ENCODE assay signal across 37 mouse cellular contexts in genomic region chr2:28653351-28653750, GRCm38 (mm10). TPM values are rescaled to one million over a fixed set of nuclear protein-coding genes. Genes with fewer than 3 reads are reported as not detected.
A peak's percentile ranks its signal among the peaks of the same experiment; 100 is the strongest.
DNase-seq lines count a peak whose midpoint lies in the region; ATAC-seq lines count a peak whose summit lies in the region.
"Had no signal": no experiment of that assay in that cellular context is flagged by ENCODE, and none has a peak within 500 bp of the region (broad histone marks: within the 10 kb centered on the region; RNA-seq: fewer than 3 reads in every experiment).

No protein-coding gene starts in this region.

- ATAC-seq in frontal cortex, adult (ENCODE audit: low TSS enrichment) = peak; percentile 97
- ATAC-seq in neural tube, embryonic 15.5 days (ENCODE audit: low FRiP score) = no peak
- ATAC-seq: forebrain, embryonic 15.5 days; hindbrain, postnatal 0 days; Patski had no signal

- H3K4me1 ChIP-seq in neural tube, embryonic 15.5 days = no peaks in the 10 kb centered on the region
- H3K4me1 ChIP-seq: embryonic facial prominence, embryonic 10.5 days; embryonic facial prominence, embryonic 13.5 days; forebrain, embryonic 12.5 days; forebrain, embryonic 15.5 days; heart, embryonic 10.5 days; heart, embryonic 13.5 days had no signal

- no peak for DNase-seq in frontal cortex, postnatal 14 days (ENCODE audit: low spot score in 2 of 2)
- DNase-seq in left cerebral cortex, postnatal 25 days (ENCODE audit: low spot score in 2 of 2) = peak; percentile 20 to 82
- DNase-seq in left cerebral cortex, postnatal 4 days = no peak
- DNase-seq in right cerebral cortex, adult 2 months (ENCODE audit: low spot score in 2 of 2) = peak; percentile 46 to 68
- no peak for DNase-seq in right cerebral cortex, postnatal 4 days
- peak; percentile 42 to 70 for DNase-seq in right cerebral cortex, postnatal 36 days (ENCODE audit: low spot score in 2 of 2)
- DNase-seq: adrenal gland, postnatal 10 days; adrenal gland, postnatal 36 days; B cell, adult 2 months; cerebellum, adult 11 months; cerebellum, adult 2 months; cerebellum, adult 9-11 months; cerebellum, postnatal 25 days; embryo, embryonic 11 days; gastrocnemius, postnatal 10 days; gastrocnemius, postnatal 36 days; heart, adult 2 months; heart, postnatal 14 days; heart, postnatal 4 days had no signal

- no peak overlapping the region for H3K9ac ChIP-seq in neural tube, embryonic 15.5 days (replicated peaks)
- H3K9ac ChIP-seq: embryonic facial prominence, embryonic 13.5 days; forebrain, embryonic 12.5 days; forebrain, embryonic 15.5 days; heart, embryonic 13.5 days; hindbrain, embryonic 14.5 days had no signal

- H3K4me3 ChIP-seq in neural tube, embryonic 15.5 days (replicated peaks) = no peak overlapping the region
- H3K4me3 ChIP-seq: embryonic facial prominence, embryonic 10.5 days; embryonic facial prominence, embryonic 13.5 days; erythroblast, embryonic 14.5 days; forebrain, embryonic 12.5 days; forebrain, embryonic 15.5 days; heart, adult 2 months; heart, embryonic 10.5 days; heart, embryonic 13.5 days had no signal

- H3K36me3 ChIP-seq in neural tube, embryonic 15.5 days = peaks cover 30% of the 10 kb centered on the region

- H3K4me2 ChIP-seq in neural tube, embryonic 15.5 days = no peak overlapping the region
- H3K4me2 ChIP-seq: embryonic facial prominence, embryonic 13.5 days; forebrain, embryonic 12.5 days; forebrain, embryonic 15.5 days; heart, embryonic 13.5 days; hindbrain, embryonic 14.5 days had no signal

- no peaks in the 10 kb centered on the region for H3K27me3 ChIP-seq in neural tube, embryonic 15.5 days (replicated peaks)
- H3K27me3 ChIP-seq: CH12.LX; embryonic facial prominence, embryonic 13.5 days; forebrain, embryonic 12.5 days; forebrain, embryonic 15.5 days; heart, embryonic 13.5 days; Patski had no signal

- no peaks in the 10 kb centered on the region for H3K9me3 ChIP-seq in neural tube, embryonic 15.5 days (replicated peaks)
- H3K9me3 ChIP-seq: embryonic facial prominence, embryonic 10.5 days; embryonic facial prominence, embryonic 13.5 days; forebrain, embryonic 12.5 days; forebrain, embryonic 15.5 days; G1E; heart, embryonic 10.5 days; heart, embryonic 13.5 days had no signal

- 96% methylated on average over 7 of the region's 7 CpGs for WGBS in neural tube, embryonic 15.5 days

- H3K27ac ChIP-seq in neural tube, embryonic 15.5 days (replicated peaks) = no peak overlapping the region
- H3K27ac ChIP-seq: embryonic facial prominence, embryonic 10.5 days; embryonic facial prominence, embryonic 13.5 days; forebrain, embryonic 12.5 days; forebrain, embryonic 15.5 days; heart, adult 2 months; heart, embryonic 10.5 days; heart, embryonic 13.5 days; hindbrain, embryonic 14.5 days; hindbrain, postnatal 0 days had no signal

- intact Hi-C loops in left cerebral cortex, postnatal 25 days (cut with DNase I) = no loop called here
- intact Hi-C loops in left cerebral cortex, postnatal 4 days (cut with DNase I) = no loop called here

RNA-seq across cellular contexts. Expression of gene Tsc1, which starts 12.3 kb away (rescaled TPM):
- total RNA-seq in left cerebral cortex, postnatal 25 days (2021) = 10 to 100 TPM; 49.3 to 56.4 TPM
- 10 to 100 TPM; 56.9 to 58.6 TPM for total RNA-seq in left cerebral cortex, postnatal 4 days (2021)
- 29.8 and 33.3 TPM in 2 replicates for polyA plus RNA-seq in neural tube, embryonic 15.5 days (2015; fragmentation: Nextera tagmentation; extraction: Ambion mirVana)

RNA-seq across cellular contexts. Expression of gene Gfi1b, which starts 31.6 kb away (rescaled TPM):
- total RNA-seq in left cerebral cortex, postnatal 25 days (2021) = not detected
- not detected for total RNA-seq in left cerebral cortex, postnatal 4 days (2021)
- 0.87 TPM in 1 of 2 replicates, not detected in the other for polyA plus RNA-seq in neural tube, embryonic 15.5 days (2015; fragmentation: Nextera tagmentation; extraction: Ambion mirVana)
- total RNA-seq: adrenal gland, adult 18-20 months; adrenal gland, postnatal 36 days; gastrocnemius, adult 18-20 months; gastrocnemius, postnatal 36 days; heart, adult 2 months; heart, postnatal 14 days; heart, postnatal 4 days; hindbrain, postnatal 0 days had no signal
- polyA plus RNA-seq: cortical plate, adult 2 months; forebrain, embryonic 15.5 days; hindbrain, embryonic 14.5 days; hindbrain, postnatal 0 days; Patski had no signal

RNA-seq across cellular contexts. Expression of gene Spaca9, which starts 46.2 kb away (rescaled TPM):
- not detected for total RNA-seq in left cerebral cortex, postnatal 25 days (2021)
- total RNA-seq in left cerebral cortex, postnatal 4 days (2021) = not detected
- 1.5 TPM in 2 replicates for polyA plus RNA-seq in neural tube, embryonic 15.5 days (2015; fragmentation: Nextera tagmentation; extraction: Ambion mirVana)
- total RNA-seq: gastrocnemius, adult 18-20 months; gastrocnemius, postnatal 10 days; gastrocnemius, postnatal 36 days; heart, adult 2 months had no signal
- polyA plus RNA-seq: erythroblast, embryonic 14.5 days had no signal

RNA-seq across cellular contexts. Expression of gene Ak8, which starts 46.6 kb away (rescaled TPM):
- 1 to 10 TPM in 1 of 2 experiments, under 1 TPM in 1; 0.89 to 1.7 TPM for total RNA-seq in left cerebral cortex, postnatal 25 days (2021)
- 1 to 10 TPM; 1.7 to 1.8 TPM for total RNA-seq in left cerebral cortex, postnatal 4 days (2021)
- polyA plus RNA-seq in neural tube, embryonic 15.5 days (2015; fragmentation: Nextera tagmentation; extraction: Ambion mirVana) = 1.7 and 1.8 TPM in 2 replicates
- total RNA-seq: gastrocnemius, adult 18-20 months; gastrocnemius, postnatal 10 days; gastrocnemius, postnatal 36 days; granulocyte monocyte progenitor cell, adult 5-6 weeks; heart, adult 2 months; heart, postnatal 4 days had no signal
- polyA plus RNA-seq: erythroblast, embryonic 14.5 days had no signal

Comparison
In these comparisons a context has a peak if more than half of its experiments do, and no peak if none do; other contexts are left out.
1. DNase-seq: peak in left cerebral cortex, postnatal 25 days (2 of 2), right cerebral cortex, adult 2 months (2 of 2) and right cerebral cortex, postnatal 36 days (2 of 2); none in frontal cortex, postnatal 14 days (0 of 2), left cerebral cortex, postnatal 4 days (single experiment) and right cerebral cortex, postnatal 4 days (single experiment).